ENCODE assay signal across 7 mouse cellular contexts in the genomic region with DNA sequence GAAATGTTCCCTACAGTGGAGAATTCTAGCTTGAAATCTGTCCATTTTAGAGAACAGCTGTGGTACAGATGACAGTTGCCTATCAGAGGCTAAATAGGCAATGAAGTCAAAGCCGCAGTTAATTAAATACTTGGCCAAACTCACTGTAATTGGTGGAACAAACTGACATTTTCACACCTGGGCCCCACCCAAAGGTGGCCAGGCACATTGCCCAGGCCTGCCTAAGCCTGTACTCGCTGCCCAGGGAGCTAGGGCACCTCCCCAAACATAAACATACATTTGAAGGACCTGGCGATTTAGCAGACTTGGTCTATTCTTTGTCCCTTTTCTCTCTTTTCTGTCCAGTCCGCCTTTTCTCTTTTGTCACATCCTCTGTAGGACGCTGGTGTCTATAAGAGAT. TPM values are rescaled to one million over a fixed set of nuclear protein-coding genes. Genes with fewer than 3 reads are reported as not detected.
DNase-seq lines count a peak whose midpoint lies in the region; ATAC-seq lines count a peak whose summit lies in the region.

A gene (plus strand): TSS at position 276 of the 400 bp plus-strand sequence.

- H3K36me3 ChIP-seq in embryonic facial prominence, embryonic 14.5 days (ENCODE audit: control insufficient read depth, insufficient read depth, low read length) = peaks cover 50% of the 10 kb centered on the region
- H3K36me3 ChIP-seq in kidney, embryonic 14.5 days (ENCODE audit: control insufficient read depth, insufficient read depth, low read length) = peaks cover 44% of the 10 kb centered on the region
- peaks cover 18% of the 10 kb centered on the region; the same call in 1 of the 2 replicates for H3K36me3 ChIP-seq in midbrain, embryonic 11.5 days (ENCODE audit: control insufficient read depth, insufficient read depth, low read length)

- peak within 1 kb of the TSS; percentile 66 for H3K4me3 ChIP-seq in embryonic facial prominence, embryonic 14.5 days (ENCODE audit: low read depth, low read length)
- peak within 1 kb of the TSS; percentile 58 for H3K4me3 ChIP-seq in kidney, embryonic 14.5 days (ENCODE audit: low read length)
- H3K4me3 ChIP-seq in midbrain, embryonic 11.5 days (ENCODE audit: low read depth, low read length) = peak within 1 kb of the TSS; percentile 60

- no peak for ATAC-seq in embryonic facial prominence, embryonic 14.5 days (ENCODE audit: low read depth)
- no peak for ATAC-seq in kidney, embryonic 14.5 days (ENCODE audit: low FRiP score, low TSS enrichment)
- no peak for ATAC-seq in midbrain, embryonic 11.5 days (ENCODE audit: low FRiP score)
- no peak for ATAC-seq in monocyte, adult 5-6 weeks (replicated peaks; ENCODE audit: insufficient number of reproducible peaks, low FRiP score, low TSS enrichment, poor library complexity, severe bottlenecking)

- peak within 1 kb of the TSS; percentile 76 for H3K9ac ChIP-seq in embryonic facial prominence, embryonic 14.5 days (ENCODE audit: low read depth, low read length)
- peak within 1 kb of the TSS; percentile 71 for H3K9ac ChIP-seq in kidney, embryonic 14.5 days (ENCODE audit: low read depth, low read length)
- peak within 1 kb of the TSS; percentile 75 for H3K9ac ChIP-seq in midbrain, embryonic 11.5 days (ENCODE audit: low read length)

- H3K4me2 ChIP-seq in embryonic facial prominence, embryonic 14.5 days (ENCODE audit: low read depth, low read length) = peak within 1 kb of the TSS; percentile 87
- peak within 1 kb of the TSS; percentile 87 for H3K4me2 ChIP-seq in kidney, embryonic 14.5 days (replicated peaks; ENCODE audit: low read depth, low read length)
- peak within 1 kb of the TSS; percentile 87 for H3K4me2 ChIP-seq in midbrain, embryonic 11.5 days

- DNase-seq in urinary bladder, adult 2 months (ENCODE audit: low spot score) = peak; percentile 25
- DNase-seq in urinary bladder, postnatal 10 days (ENCODE audit: low spot score) = no peak
- DNase-seq in embryonic facial prominence, embryonic 14.5 days (ENCODE audit: low spot score) = no peak
- no peak for DNase-seq in midbrain, embryonic 11.5 days (ENCODE audit: low spot score, missing footprints)
- DNase-seq in layer of hippocampus, adult 11-12 months (ENCODE audit: low spot score) = no peak

- peaks cover 10% of the 10 kb centered on the region; the same call in 1 of the 2 replicates for H3K4me1 ChIP-seq in embryonic facial prominence, embryonic 14.5 days (ENCODE audit: control insufficient read depth, insufficient read depth, low read length)
- peaks cover 9% of the 10 kb centered on the region for H3K4me1 ChIP-seq in kidney, embryonic 14.5 days (ENCODE audit: control insufficient read depth, insufficient read depth, low read length)
- H3K4me1 ChIP-seq in midbrain, embryonic 11.5 days (ENCODE audit: control insufficient read depth, insufficient read depth, low read length) = peaks cover 15% of the 10 kb centered on the region

- peak within 1 kb of the TSS; percentile 76 for H3K27ac ChIP-seq in embryonic facial prominence, embryonic 14.5 days (replicated peaks; ENCODE audit: low read depth, low read length)
- H3K27ac ChIP-seq in kidney, embryonic 14.5 days (ENCODE audit: low read depth, low read length) = peak within 1 kb of the TSS; percentile 64
- peak within 1 kb of the TSS; percentile 48; the same call in 1 of the 2 replicates for H3K27ac ChIP-seq in midbrain, embryonic 11.5 days (ENCODE audit: low read depth, low read length)

- H3K9me3 ChIP-seq in embryonic facial prominence, embryonic 14.5 days (ENCODE audit: control insufficient read depth, low read length) = no peaks in the 10 kb centered on the region
- no peaks in the 10 kb centered on the region for H3K9me3 ChIP-seq in kidney, embryonic 14.5 days (ENCODE audit: control insufficient read depth, low read length)
- no peaks in the 10 kb centered on the region for H3K9me3 ChIP-seq in midbrain, embryonic 11.5 days (ENCODE audit: control insufficient read depth, low read length)

- WGBS in embryonic facial prominence, embryonic 14.5 days = 26% methylated on average over 5 of the region's 5 CpGs
- WGBS in kidney, embryonic 14.5 days = 21% methylated on average over 5 of the region's 5 CpGs
- WGBS in midbrain, embryonic 11.5 days = 33% methylated on average over 5 of the region's 5 CpGs

- H3K27me3 ChIP-seq in embryonic facial prominence, embryonic 14.5 days (replicated peaks; ENCODE audit: control insufficient read depth, insufficient read depth, low read length) = no peaks in the 10 kb centered on the region
- H3K27me3 ChIP-seq in kidney, embryonic 14.5 days (ENCODE audit: control insufficient read depth, insufficient read depth, low read length) = no peaks in the 10 kb centered on the region
- H3K27me3 ChIP-seq in midbrain, embryonic 11.5 days (ENCODE audit: control insufficient read depth, insufficient read depth, low read length) = no peaks in the 10 kb centered on the region

RNA-seq across cellular contexts. Expression of the gene that starts here (rescaled TPM):
- 17.2 and 22.3 TPM in 2 replicates for polyA plus RNA-seq in urinary bladder, adult 2 months (2012; rRNA removed)
- 4.2 and 8.0 TPM in 2 replicates for polyA plus RNA-seq in embryonic facial prominence, embryonic 14.5 days (2014; fragmentation: Nextera tagmentation; extraction: Ambion mirVana)
- polyA plus RNA-seq in kidney, embryonic 14.5 days (2014; fragmentation: Nextera tagmentation; extraction: Ambion mirVana) = 2.2 and 4.5 TPM in 2 replicates
- polyA plus RNA-seq in midbrain, embryonic 11.5 days (2014; fragmentation: Nextera tagmentation; extraction: Ambion mirVana) = 1.7 and 2.6 TPM in 2 replicates
- total RNA-seq in monocyte, adult 5-6 weeks (2017) = 4.8 to 9.3 TPM (median 5.5 TPM) in 3 replicates
